Mouse (Mus musculus): ENCODE measurements around the gene Kif2b. TPM values are rescaled to one million over a fixed set of nuclear protein-coding genes. Genes with fewer than 3 reads are reported as not detected.

The Kif2b gene
- polyA plus RNA-seq (2012; rRNA removed), result not detected in 2 replicates

DNA sequence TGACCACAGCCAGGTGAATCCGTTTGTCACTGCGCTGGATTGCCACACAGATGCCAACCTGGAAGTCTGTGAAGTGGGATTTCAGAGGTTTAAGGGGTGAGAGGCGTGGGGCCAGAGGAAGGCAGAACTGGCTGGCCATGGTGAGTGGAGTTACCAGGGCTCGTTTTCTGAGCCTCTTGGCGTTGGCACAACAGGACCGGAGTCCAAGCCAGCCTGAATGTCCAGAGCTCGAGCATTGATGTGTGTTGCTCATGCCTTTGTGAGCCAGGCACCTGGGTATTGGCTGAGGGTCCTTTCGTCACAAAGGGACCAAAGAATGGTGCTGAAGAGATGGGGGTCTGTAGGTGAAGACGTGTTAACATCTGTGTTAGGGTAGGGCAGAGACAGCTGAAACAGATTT is at the start of gene Kif2b:
Gene Kif2b, minus strand, starts transcription at position 242 of the 400 bp plus-strand sequence.

Measured in ovary, adult 2 months (tissue).